Mouse (Mus musculus): ENCODE results near the gene Polr3f.

Polr3f gene

DNA sequence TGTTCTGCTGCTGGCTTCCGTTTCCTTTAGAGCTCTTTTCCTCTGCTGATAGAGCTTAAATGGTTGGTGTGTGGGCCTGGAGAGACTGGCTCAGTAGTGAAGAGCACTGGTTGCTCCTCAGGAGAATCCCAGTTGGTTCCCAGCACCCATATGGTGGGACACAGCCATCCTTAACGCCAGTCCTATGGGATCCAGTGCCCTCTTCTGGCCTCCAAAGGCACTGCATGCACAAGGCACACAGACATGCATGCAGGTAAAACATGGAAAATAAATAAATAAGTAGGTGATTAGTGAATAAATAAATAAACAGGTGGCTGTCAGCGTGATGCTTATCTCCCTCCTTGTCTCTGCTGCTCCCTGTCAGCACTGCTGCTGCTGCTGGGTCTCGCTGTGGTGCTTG lies 61.2 kb downstream of the Polr3f start:
- in situ Hi-C loops (cut with MboI; ENCODE audit: low sequenced_read_pairs) = no loop called here

Measured in CH12F3 (cell line).